Mouse (Mus musculus): ENCODE measurements at regions not wholly inside any gene's neighbourhood (a gene's known extent, or its start where the extent isn't known, plus 50 kb on each side); places are given as distances from the start of the nearest gene placed in this dataset. TPM values are rescaled to one million over a fixed set of nuclear protein-coding genes. Genes with fewer than 3 reads are reported as not detected.

DNA sequence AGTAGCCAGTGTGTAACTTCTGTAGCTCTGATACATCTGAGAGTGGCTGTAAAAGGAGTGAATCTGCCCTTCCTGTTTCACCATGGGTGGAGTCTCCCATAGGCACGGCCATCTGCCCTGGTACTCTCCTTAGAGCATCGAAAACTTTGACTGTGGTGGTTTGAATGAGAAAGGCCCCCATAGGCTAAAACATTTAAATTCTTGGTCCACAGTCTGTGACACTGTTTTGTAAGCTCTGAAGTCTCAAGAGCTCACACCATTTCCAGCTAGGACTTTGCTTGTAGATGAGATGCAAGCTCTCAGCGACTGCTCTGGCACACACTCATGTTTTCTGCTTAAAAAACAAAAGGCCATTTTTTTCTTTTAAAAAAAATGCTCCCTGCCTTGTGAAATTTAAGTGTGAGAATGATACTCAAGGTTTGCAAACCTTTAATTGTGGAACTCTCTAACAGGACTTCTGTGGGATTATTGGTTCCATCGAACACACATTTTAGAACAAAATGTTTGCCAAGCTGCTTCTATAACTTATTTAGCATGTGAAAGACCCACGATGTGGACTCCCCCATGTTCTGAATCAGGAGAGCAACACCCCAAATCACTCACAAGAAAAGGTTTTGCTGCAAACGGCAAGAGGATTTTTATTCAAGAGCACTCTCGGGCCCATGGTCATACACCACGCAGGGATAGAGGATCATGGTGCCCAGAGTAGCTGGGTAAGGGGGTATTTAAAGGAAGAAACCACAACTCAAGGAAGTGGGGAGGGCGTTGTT lies 65.7 kb upstream of the Klf12 start:
- Histone ChIP-seq H3K9me3 (no peaks in the 10 kb centered on the region), H3K27me3 (no peaks in the 10 kb centered on the region), H3K4me1 (replicated peaks) (peaks cover 19% of the 10 kb centered on the region), H3K36me3 (no peaks in the 10 kb centered on the region), H3K4me3 (replicated peaks) (no peak overlapping the region), H3K9ac (replicated peaks) (no peak overlapping the region), H3K4me2 (no peak overlapping the region), H3K27ac (no peak overlapping the region)
- no peak for ATAC-seq (ENCODE audit: insufficient number of reproducible peaks, insufficient read depth, low FRiP score, low TSS enrichment, low read depth)
- 89% methylated on average over 9 of the region's 9 CpGs for WGBS

DNA sequence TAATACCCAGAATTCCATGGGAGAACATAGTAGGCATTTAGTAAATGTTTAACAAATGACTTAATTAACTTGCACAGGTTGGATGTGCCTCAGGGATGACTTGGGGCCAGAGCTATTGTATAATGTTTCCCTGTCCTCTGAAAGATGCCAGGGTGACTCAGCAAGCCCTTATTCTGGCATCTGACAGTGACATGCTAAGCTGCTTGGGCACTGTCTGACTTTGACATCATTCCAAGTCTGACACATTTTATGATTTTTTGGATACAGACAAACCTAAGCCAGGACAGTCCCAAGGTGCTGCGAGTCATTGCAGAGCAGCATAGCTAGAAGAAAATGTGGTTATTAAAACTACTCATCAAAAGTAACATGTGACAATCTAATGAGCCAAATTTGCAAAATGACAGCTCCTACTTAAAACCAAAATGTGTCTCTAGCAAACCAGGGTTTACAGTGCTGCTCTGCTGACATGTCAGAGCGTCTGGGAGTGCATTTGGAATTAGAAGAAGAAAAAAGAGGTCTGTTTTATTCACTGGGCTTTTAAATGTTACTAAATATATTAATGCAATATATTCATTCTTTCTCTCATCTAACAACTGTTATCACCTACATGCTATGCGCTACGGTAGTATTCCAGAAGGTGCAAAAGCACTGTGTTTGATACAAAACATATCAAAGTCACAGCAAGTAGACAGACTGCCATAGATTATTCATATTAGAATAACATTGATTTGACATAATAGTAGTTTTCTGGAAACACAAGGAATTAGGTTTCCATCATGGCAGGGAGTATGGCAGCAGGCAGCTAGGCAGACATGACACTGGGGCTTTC lies 64.1 kb upstream of the Klf12 start:
- H3K9ac ChIP-seq (replicated peaks) = no peak overlapping the region
- H3K36me3 ChIP-seq = no peaks in the 10 kb centered on the region
- H3K4me3 ChIP-seq (replicated peaks) = no peak overlapping the region
- no peak overlapping the region for H3K27ac ChIP-seq
- no peaks in the 10 kb centered on the region for H3K27me3 ChIP-seq
- WGBS = 86% methylated on average over 4 of the region's 4 CpGs
- H3K9me3 ChIP-seq = no peaks in the 10 kb centered on the region
- H3K4me2 ChIP-seq = no peak overlapping the region
- ATAC-seq (ENCODE audit: insufficient number of reproducible peaks, insufficient read depth, low FRiP score, low TSS enrichment, low read depth) = no peak
- H3K4me1 ChIP-seq (replicated peaks) = peaks cover 8% of the 10 kb centered on the region

DNA sequence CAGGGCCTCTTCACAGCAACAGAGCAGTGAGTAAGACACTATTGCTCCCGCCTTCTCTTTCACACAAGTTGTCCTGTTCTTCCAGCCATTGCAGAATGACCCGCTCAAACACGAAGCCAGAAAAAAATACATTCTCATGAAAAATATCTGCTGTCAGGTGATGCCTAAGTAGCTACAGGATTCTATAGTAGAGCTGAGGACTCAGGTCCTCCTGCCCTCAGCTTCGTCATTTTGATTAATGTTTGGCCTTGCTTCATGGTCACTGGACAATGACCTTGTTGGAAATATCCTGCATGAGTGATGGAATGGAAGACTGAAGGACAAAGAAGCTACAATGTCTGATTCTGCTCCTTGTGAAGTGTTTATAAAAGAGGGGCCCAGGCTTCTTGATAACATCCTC lies 52.4 kb upstream of the Klf12 start:
- Histone ChIP-seq H3K4me3 (replicated peaks) (no peak overlapping the region), H3K4me2 (no peak overlapping the region), H3K27ac (no peak overlapping the region), H3K4me1 (replicated peaks) (no peaks in the 10 kb centered on the region), H3K36me3 (no peaks in the 10 kb centered on the region), H3K9me3 (no peaks in the 10 kb centered on the region), H3K27me3 (no peaks in the 10 kb centered on the region), H3K9ac (replicated peaks) (no peak overlapping the region)
- ATAC-seq (ENCODE audit: insufficient number of reproducible peaks, insufficient read depth, low FRiP score, low TSS enrichment, low read depth) = no peak
- WGBS = 95% methylated on average over 4 of the region's 4 CpGs

Small RNA genes in the stretch of these regions (microRNA-seq; reads per million reads assigned to microRNA genes)
- gene Gm22401 = not detected

Measured in limb, embryonic 12.5 days (tissue).